28 mouse cellular contexts compared by ENCODE assay signal in genomic region chr2:55182416-55182815, GRCm38 (mm10).
A peak's percentile ranks its signal among the peaks of the same experiment; 100 is the strongest.
DNase-seq lines count a peak whose midpoint lies in the region; ATAC-seq lines count a peak whose summit lies in the region.
"Had no signal": no experiment of that assay in that cellular context is flagged by ENCODE, and none has a peak within 500 bp of the region (broad histone marks: within the 10 kb centered on the region; RNA-seq: fewer than 3 reads in every experiment).

No protein-coding gene starts in this region.

- no peaks in the 10 kb centered on the region for H3K36me3 ChIP-seq in embryonic facial prominence, embryonic 14.5 days (ENCODE audit: control insufficient read depth, insufficient read depth, low read length)
- H3K36me3 ChIP-seq in embryonic facial prominence, embryonic 10.5 days (replicated peaks): no peaks in the 10 kb centered on the region
- H3K36me3 ChIP-seq: embryonic facial prominence, embryonic 12.5 days; embryonic facial prominence, embryonic 15.5 days; forebrain, embryonic 10.5 days; forebrain, embryonic 12.5 days; G1E had no signal

- no peak overlapping the region for H3K4me2 ChIP-seq in embryonic facial prominence, embryonic 14.5 days (ENCODE audit: low read depth, low read length)
- H3K4me2 ChIP-seq: embryonic facial prominence, embryonic 12.5 days; embryonic facial prominence, embryonic 15.5 days; forebrain, embryonic 12.5 days had no signal

- DNase-seq in embryonic facial prominence, embryonic 14.5 days (ENCODE audit: low spot score): peak; percentile 29
- DNase-seq in embryonic facial prominence, embryonic 10.5 days (ENCODE audit: low spot score): no peak
- DNase-seq in Muller cell, postnatal 12 days (ENCODE audit: inconsistent ontology term): peak; percentile 80
- peak; percentile 81 for DNase-seq in retina, embryonic 14.5 days (ENCODE audit: low spot score)
- DNase-seq in retina, postnatal 7 days (ENCODE audit: low read depth, low spot score): peak; percentile 1
- DNase-seq in adipocyte (ENCODE audit: low spot score): no peak
- no peak for DNase-seq in urinary bladder, adult 18-20 months (ENCODE audit: low spot score in 2 of 2)
- DNase-seq: adrenal gland, adult 8-10 months; adrenal gland, postnatal 14 days; adrenal gland, postnatal 36 days; B cell, adult 2 months; cerebellum, adult 11 months; cerebellum, adult 18-20 months; cerebellum, adult 8-10 months; cerebellum, adult 9-11 months; cerebellum, postnatal 14 days; cerebellum, postnatal 36 days; embryo, embryonic 11 days had no signal

- no peak overlapping the region for H3K4me3 ChIP-seq in embryonic facial prominence, embryonic 14.5 days (ENCODE audit: low read depth, low read length)
- H3K4me3 ChIP-seq in embryonic facial prominence, embryonic 10.5 days: no peak overlapping the region
- H3K4me3 ChIP-seq: embryonic facial prominence, embryonic 12.5 days; embryonic facial prominence, embryonic 15.5 days; erythroblast, embryonic 14.5 days; forebrain, embryonic 10.5 days; forebrain, embryonic 12.5 days had no signal

- no peaks in the 10 kb centered on the region for H3K4me1 ChIP-seq in embryonic facial prominence, embryonic 14.5 days (ENCODE audit: control insufficient read depth, insufficient read depth, low read length)
- no peaks in the 10 kb centered on the region for H3K4me1 ChIP-seq in embryonic facial prominence, embryonic 10.5 days
- H3K4me1 ChIP-seq: embryonic facial prominence, embryonic 12.5 days; embryonic facial prominence, embryonic 15.5 days; forebrain, embryonic 10.5 days; forebrain, embryonic 12.5 days had no signal

- H3K9me3 ChIP-seq in embryonic facial prominence, embryonic 14.5 days (ENCODE audit: control insufficient read depth, low read length): no peaks in the 10 kb centered on the region
- H3K9me3 ChIP-seq in embryonic facial prominence, embryonic 10.5 days: no peaks in the 10 kb centered on the region
- H3K9me3 ChIP-seq: embryonic facial prominence, embryonic 12.5 days; embryonic facial prominence, embryonic 15.5 days; forebrain, embryonic 10.5 days; forebrain, embryonic 12.5 days; G1E had no signal

- peak; percentile 44; the same call in 1 of the 2 replicates for ATAC-seq in embryonic facial prominence, embryonic 14.5 days (ENCODE audit: low read depth)
- ATAC-seq: CD4-positive, CD25-positive, alpha-beta regulatory T cell, adult 4 months; forebrain, embryonic 14.5 days; forebrain, embryonic 16.5 days had no signal

- WGBS in embryonic facial prominence, embryonic 14.5 days: 63% methylated on average over 2 of the region's 2 CpGs
- 86% methylated on average over 2 of the region's 2 CpGs for WGBS in embryonic facial prominence, embryonic 10.5 days

- no peak overlapping the region for H3K27ac ChIP-seq in embryonic facial prominence, embryonic 14.5 days (replicated peaks; ENCODE audit: low read depth, low read length)
- H3K27ac ChIP-seq in embryonic facial prominence, embryonic 10.5 days (replicated peaks): no peak overlapping the region
- H3K27ac ChIP-seq: embryonic facial prominence, embryonic 12.5 days; embryonic facial prominence, embryonic 15.5 days; forebrain, embryonic 10.5 days; forebrain, embryonic 12.5 days had no signal

- H3K27me3 ChIP-seq in embryonic facial prominence, embryonic 14.5 days (replicated peaks; ENCODE audit: control insufficient read depth, insufficient read depth, low read length): no peaks in the 10 kb centered on the region
- no peaks in the 10 kb centered on the region for H3K27me3 ChIP-seq in embryonic facial prominence, embryonic 10.5 days (replicated peaks; ENCODE audit: low read depth, poor library complexity, severe bottlenecking)
- H3K27me3 ChIP-seq: CH12.LX; embryonic facial prominence, embryonic 12.5 days; embryonic facial prominence, embryonic 15.5 days; forebrain, embryonic 12.5 days had no signal

- no peak overlapping the region for H3K9ac ChIP-seq in embryonic facial prominence, embryonic 14.5 days (ENCODE audit: low read depth, low read length)
- H3K9ac ChIP-seq: embryonic facial prominence, embryonic 12.5 days; embryonic facial prominence, embryonic 15.5 days; forebrain, embryonic 12.5 days had no signal

Comparison
In these comparisons a context has a peak if more than half of its experiments do, and no peak if none do; other contexts are left out.
1. DNase-seq: peak in embryonic facial prominence, embryonic 14.5 days (single experiment), Muller cell, postnatal 12 days (single experiment), retina, embryonic 14.5 days (single experiment) and retina, postnatal 7 days (single experiment); none in embryonic facial prominence, embryonic 10.5 days (single experiment), adipocyte (single experiment) and urinary bladder, adult 18-20 months (0 of 2).